Mouse (Mus musculus): ENCODE measurements around the gene Ubtf. TPM values are rescaled to one million over a fixed set of nuclear protein-coding genes. Genes with fewer than 3 reads are reported as not detected.
"Not testable (repeated sequence)": the region's sequence is repeated elsewhere in the genome, so short reads cannot be mapped to it uniquely, and the experiment has no call there.

Gene Ubtf
- total RNA-seq, 2 experiments from 2014 or later, result 97.0 to 100 TPM

DNA sequence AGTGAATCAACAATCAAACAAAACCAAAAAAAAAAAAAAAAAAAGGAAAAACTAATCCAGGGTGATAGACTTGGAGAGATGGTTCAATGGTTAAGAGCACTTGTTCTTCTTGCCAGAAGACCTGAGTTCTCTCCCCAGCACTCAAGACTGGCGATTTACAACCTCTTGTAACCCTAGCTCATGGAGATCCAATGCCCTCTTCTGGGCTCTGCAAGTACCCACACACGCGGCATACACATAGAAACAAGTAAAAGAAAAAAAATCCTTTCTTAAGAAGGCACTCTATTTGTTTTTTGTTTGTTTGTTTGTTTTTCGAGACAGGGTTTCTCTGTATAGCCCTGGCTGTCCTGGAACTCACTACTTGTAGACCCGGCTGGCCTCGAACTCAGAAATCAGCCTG is 35.6 kb downstream of the Ubtf start:
- intact Hi-C loops (cut with DNase I), result no loop called here
- no peak for DNase-seq (ENCODE audit: extremely low spot score in 1 of 2, low spot score in 2 of 2)

DNA sequence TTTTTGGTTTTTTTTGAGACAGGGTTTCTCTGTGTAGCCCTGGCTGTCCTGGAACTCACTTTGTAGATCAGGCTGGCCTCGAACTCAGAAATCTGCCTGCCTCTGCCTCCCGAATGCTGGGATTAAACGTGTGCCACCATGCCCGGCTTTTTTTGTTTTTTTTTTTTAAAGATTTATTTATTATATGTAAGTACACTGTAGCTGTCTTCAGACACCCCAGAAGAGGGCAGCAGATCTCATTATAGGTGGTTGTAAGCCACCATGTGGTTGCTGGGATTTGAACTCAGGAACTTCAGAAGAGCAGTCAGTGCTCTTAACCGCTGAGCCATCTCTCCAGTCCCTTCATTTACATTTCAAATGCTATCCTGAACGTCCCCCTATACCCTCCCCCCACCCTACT is 39.3 kb downstream of the Ubtf start:
- DNase-seq (ENCODE audit: extremely low spot score in 1 of 2, low spot score in 2 of 2); intact Hi-C loops (cut with DNase I): not testable (repeated sequence)

DNA sequence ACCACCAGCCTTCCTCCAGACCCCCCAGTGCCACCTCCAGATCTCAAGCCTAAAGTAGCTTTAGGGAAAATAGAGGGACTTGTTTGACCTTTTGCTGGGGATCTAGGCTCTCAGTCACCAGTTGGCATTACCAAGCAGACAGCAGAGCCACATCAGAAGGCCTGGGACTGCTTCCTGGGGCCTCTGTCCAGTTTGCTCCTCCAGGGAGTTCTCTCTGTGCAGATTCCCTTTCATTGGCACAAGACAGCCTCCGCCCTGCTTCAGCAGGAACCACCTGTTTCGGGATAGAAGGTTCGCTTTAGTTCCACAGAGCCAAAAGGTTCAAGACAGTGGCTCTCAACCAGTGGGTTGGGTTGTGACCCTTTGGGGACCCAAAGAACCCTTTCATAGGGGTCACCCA is 39.9 kb downstream of the Ubtf start:
- intact Hi-C loops (cut with DNase I), result no loop called here
- DNase-seq (ENCODE audit: extremely low spot score in 1 of 2, low spot score in 2 of 2), result no peak

DNA sequence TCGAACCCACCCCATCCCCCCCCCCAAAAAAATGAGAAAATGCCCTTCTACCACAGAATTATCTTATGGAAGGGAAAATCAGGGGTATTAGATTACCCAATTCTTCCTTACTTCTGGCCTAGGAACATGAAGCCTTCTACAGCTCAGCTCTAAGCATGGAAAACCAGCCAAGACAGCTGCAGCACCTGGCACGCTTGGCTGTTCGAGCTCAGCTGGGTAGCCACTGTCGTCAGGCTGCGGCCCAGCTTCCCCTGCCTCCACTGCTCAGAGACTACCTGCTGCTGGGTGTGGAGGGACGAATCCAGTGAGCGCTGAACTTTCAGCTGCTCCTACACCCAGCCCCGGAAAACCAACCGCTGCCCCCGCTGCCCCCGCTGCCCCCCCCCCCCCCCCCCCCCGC is 41.8 kb downstream of the Ubtf start:
- intact Hi-C loops (cut with DNase I), result no loop called here
- no peak for DNase-seq (ENCODE audit: extremely low spot score in 1 of 2, low spot score in 2 of 2)

DNA sequence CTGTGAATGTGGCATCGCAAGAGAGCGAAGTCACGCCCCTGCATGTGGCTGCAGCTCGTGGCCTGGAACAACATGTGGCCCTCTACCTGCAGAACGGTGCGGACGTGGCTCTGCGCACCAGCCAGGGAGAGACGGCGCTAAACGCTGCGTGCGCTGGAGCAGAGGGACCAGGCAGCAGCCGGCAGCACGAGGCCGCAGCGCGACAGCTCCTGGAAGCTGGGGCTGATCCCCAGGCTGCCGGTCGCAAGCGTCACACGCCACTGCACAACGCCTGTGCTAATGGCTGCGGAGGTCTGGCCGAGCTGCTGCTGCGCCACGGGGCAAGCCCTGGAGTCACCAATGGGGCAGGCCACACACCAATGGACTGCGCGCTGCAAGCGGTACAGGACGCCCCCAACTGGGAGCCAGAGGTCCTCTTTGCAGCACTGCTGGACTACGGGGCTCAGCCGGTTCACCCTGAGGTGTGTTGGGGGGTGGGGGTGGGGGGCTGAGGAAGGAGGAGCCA is 43.1 kb downstream of the Ubtf start:
- intact Hi-C loops (cut with DNase I), result no loop called here
- DNase-seq (ENCODE audit: extremely low spot score in 1 of 2, low spot score in 2 of 2), result peak in 1 of 2 experiments; percentile 56

DNA sequence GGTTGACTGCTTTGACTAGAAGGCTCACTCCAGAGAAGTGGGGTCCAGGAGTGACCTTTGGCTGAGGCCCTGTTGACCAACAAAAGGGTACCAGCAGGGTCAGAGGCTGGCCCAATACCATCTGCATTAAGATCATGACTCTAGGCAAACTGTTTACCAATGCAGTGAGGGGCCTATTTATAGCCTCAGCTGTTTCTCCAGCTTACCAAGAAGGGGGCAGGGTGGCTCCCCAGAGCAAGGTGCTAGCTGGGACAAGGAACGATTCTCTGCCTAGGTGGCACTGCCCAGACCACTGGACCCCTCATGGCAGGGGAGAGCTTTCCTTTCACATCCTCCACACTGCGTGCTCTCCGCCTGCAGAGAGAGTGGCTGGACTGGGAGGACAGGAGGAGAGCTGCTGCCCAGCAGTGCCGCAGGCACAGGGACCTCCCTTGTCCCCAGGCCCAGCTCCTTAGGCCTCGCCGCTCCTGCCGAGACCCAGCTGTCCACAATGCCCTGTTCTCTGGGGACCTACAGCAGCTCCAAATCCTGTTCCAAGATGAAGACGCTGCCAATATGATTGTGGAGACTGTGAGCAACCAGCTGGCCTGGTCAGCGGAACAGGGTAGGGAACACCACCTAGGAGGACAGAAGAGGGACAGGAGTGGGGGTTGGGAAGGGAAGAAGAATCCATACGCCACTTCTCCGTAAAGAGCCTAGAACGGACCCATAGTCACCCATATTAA is 50.9 kb downstream of the Ubtf start, which contains the start of gene Asb16:
Asb16 (plus strand) TSS at position 224 of the 725 bp plus-strand sequence.
- no peak for DNase-seq (ENCODE audit: extremely low spot score in 1 of 2, low spot score in 2 of 2)
- intact Hi-C loops (cut with DNase I), result loop anchor here (5.0 kb wide), 2 partner anchors 111 to 161 kb away; partner anchors contain the start of genes Pyy and Tmem101

DNA sequence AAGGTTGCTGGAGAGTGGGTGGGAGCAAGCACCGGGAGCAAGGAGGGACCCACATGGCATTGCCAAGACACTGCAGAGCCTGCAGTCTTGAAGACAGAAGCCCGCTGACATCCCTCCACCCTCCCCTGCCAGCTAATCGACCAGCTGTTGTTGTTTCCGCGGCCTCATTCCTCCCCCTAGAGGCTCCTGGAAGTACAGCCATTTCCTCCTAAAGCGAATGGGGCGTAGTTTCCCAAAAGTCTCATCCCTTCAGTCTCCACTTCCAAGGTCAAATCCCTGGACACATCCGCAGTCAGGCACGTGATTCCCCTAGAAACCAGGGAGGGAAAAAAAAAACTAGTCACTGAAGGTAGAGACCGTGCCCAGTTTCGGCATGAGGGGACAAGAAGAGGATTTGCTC is 52.1 kb downstream of the Ubtf start:
- DNase-seq (ENCODE audit: extremely low spot score in 1 of 2, low spot score in 2 of 2), result peak; percentile 60 to 84
- intact Hi-C loops (cut with DNase I), result loop anchor here (5.0 kb wide), 2 partner anchors 110 to 160 kb away; partner anchors contain the start of genes Pyy and Tmem101

DNA sequence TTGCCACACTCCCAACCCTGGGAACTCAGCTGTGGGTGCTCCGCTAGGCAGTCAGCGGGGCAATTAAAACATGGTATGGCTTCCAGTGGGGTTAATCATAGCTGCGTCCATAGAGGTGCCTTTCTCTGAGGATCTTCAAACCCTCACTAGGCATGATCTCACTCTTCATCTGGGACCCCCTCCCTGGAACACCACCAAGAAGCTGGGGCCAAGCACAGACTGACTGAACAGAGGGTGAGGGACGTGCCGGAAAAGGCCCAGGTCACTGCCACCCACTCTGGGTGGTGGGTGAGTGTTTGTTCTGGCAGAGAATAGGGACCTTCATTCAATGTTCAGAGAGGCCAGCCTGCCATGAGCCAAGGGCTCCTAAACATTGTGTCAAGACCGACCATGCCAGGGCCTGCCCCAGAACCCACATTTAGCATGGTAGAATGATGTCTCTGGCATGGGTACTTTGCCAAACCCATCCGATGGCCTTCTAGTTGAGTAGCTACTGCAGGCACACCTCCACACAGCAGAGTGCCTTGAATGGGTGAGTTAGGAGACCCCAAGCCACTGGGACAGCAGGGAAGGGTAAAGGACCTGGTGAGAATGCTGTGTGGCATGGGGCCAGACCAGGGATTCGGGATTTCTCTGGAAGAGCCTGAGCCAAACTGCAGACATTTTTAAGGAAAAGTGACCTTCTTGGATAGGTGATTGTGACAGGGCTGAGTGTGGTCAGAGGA is 52.7 kb downstream of the Ubtf start:
- no peak for DNase-seq (ENCODE audit: extremely low spot score in 1 of 2, low spot score in 2 of 2)
- intact Hi-C loops (cut with DNase I), result loop anchor here (5.0 kb wide), 2 partner anchors 109 to 159 kb away; partner anchors contain the start of genes Pyy and Tmem101

DNA sequence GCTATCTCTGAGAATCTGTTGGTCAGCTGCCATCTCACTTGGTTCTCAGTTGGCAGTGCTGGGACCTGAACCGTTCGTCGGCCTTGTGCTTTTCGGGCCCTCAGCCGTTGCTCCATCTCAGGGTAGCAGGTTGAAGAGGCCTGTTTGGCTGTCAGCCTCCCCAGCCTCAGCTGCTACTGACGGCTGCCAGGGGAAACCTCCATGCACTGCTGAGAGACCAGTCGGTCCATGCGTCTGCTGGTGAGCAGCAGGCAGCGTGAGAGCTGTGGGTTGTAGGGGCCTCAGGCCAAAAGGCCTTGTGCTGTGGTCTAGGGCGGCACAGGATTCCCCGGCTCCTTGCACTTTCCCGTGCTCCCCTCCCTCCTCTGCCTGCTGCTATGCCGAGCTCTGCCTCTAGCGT is 53.7 kb downstream of the Ubtf start:
- intact Hi-C loops (cut with DNase I), result loop anchor here (5.0 kb wide), 2 partner anchors 109 to 159 kb away; partner anchors contain the start of genes Pyy and Tmem101
- no peak for DNase-seq (ENCODE audit: extremely low spot score in 1 of 2, low spot score in 2 of 2)

DNA sequence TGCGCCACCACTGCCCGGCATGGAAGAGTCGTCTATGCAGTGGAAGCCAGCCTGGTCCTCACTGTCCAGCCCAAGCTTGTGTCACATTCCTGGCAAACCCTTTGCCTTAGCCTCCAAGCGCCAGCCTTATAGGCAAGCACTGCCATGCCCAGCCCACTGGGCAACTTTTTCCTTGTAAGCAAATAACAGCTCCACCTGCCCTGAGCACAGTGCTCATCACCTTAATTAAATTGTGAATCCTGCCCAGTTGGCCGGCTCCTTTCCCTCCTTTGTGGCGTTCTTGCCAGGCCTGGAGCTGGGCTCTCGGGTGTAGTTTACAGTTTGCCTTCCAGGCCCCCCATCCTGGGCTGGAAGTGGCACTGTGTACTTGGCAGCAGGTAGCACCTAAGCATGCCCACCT is 56.3 kb downstream of the Ubtf start:
- DNase-seq (ENCODE audit: extremely low spot score in 1 of 2, low spot score in 2 of 2), result no peak
- intact Hi-C loops (cut with DNase I), result no loop called here

DNA sequence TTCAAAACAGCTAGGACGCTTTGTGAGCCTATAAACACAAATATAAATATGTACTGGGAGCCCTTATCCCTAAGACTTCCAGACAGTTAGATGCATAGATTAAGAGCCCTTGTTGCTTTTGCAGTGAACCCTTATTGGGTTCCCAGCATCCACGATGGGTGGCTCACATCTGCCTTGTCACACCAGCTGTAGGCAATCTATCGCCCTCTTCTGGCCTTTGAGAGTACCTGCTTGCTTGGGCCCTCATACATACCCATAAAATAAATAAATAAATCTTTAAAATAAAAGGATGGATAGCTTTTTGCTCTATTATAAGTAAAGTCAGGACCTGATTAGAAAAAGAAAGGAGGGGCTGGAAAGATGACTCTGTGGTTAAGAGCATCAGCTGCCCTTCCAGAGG is 61.0 kb downstream of the Ubtf start:
- intact Hi-C loops (cut with DNase I), result no loop called here

DNA sequence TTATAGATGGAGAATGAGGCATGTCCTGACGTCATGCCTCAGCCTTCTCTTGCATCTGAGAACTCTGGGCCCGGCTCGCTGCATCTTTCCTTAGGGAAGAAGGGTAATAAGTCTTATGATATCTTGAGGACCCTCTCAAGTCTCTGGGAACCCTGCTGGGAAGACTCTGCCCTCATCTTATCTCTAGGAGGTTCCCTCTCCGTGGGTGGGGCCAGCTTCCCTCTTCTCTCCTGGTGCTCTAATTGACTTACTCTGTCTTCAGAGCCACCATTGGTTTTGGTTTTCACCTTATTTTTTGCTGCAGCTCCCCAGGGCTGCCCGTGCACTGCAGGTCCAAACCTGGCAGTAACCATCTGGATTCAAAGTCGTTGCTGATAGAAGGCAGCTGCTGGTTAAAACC is 61.4 kb downstream of the Ubtf start:
- intact Hi-C loops (cut with DNase I), result no loop called here
- DNase-seq (ENCODE audit: extremely low spot score in 1 of 2, low spot score in 2 of 2), result no peak

More for the DNA sequence above, 61.0 kb downstream of the Ubtf start:
- no peak for DNase-seq (ENCODE audit: extremely low spot score in 1 of 2, low spot score in 2 of 2)

DNA sequence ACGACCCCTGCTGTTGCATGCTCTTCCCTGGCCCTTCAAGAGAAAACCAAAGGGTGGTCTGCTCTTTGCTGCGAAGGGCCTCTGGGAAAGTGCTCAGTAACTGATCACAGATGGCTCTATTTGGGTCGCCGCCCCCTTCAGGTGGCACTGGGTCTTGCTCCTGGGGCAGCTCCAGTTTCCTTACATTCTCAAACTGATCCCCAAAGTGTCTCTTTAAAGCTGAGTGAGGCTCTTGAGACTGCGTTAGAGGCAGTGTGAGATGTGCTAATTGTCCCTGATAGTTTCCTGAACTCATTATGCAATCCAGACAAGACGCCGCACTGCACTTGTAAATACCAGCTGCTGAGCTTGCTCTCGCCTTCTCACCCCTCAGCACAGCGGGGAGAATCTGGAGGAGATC is 62.0 kb downstream of the Ubtf start:
- intact Hi-C loops (cut with DNase I), result no loop called here
- DNase-seq (ENCODE audit: extremely low spot score in 1 of 2, low spot score in 2 of 2), result peak in 1 of 2 experiments; percentile 40

Other genes starting within 250 kb of the Ubtf start
- gene Mpp2, start 231.2 kb downstream of the Ubtf start, total RNA-seq (2021), result 100 to 1,000 TPM; 103 to 107 TPM
- gene Ppy, start 218.4 kb downstream of the Ubtf start, total RNA-seq (2021), result not detected
- gene Pyy, start 211.9 kb downstream of the Ubtf start, total RNA-seq (2021), result not detected
- gene Nags, start 174.2 kb downstream of the Ubtf start, total RNA-seq (2021), result under 1 TPM in 1 of 2 experiments, not detected in 1; 0.20 TPM
- 10 to 100 TPM; 24.3 to 24.4 TPM for gene Tmem101, start 163.3 kb downstream of the Ubtf start, total RNA-seq (2021)
- 10 to 100 TPM; 67.6 to 72.3 TPM for gene Lsm12, start 134.4 kb downstream of the Ubtf start, total RNA-seq (2021)
- 10 to 100 TPM; 43.8 to 45.0 TPM for gene G6pc3, start 130.1 kb downstream of the Ubtf start, total RNA-seq (2021)
- 100 to 1,000 TPM; 190 TPM for gene Hdac5, start 89.6 kb downstream of the Ubtf start, total RNA-seq (2021)
- gene BC030867, start 70.9 kb downstream of the Ubtf start, total RNA-seq (2021), result under 1 TPM; 0.83 to 0.99 TPM
- under 1 TPM; 0.49 to 0.71 TPM for gene Asb16, start 51.0 kb downstream of the Ubtf start, total RNA-seq (2021)
- gene Tmub2, start 34.8 kb downstream of the Ubtf start, total RNA-seq (2021), result 10 to 100 TPM; 61.2 to 64.4 TPM
- 100 to 1,000 TPM; 187 TPM for gene Atxn7l3, start 23.1 kb downstream of the Ubtf start, total RNA-seq (2021)
- gene Slc4a1, start 46.5 kb upstream of the Ubtf start, total RNA-seq (2021), result 1 to 10 TPM in 1 of 2 experiments, under 1 TPM in 1; 0.47 to 1.2 TPM
- gene Rundc3a, start 73.7 kb upstream of the Ubtf start, total RNA-seq (2021), result 100 to 1,000 TPM; 329 to 332 TPM
- gene Slc25a39, start 88.2 kb upstream of the Ubtf start, total RNA-seq (2021), result 10 to 100 TPM; 64.8 to 66.7 TPM
- 10 to 100 TPM; 79.2 to 79.4 TPM for gene Grn, start 110.6 kb upstream of the Ubtf start, total RNA-seq (2021)
- 100 to 1,000 TPM; 125 to 135 TPM for gene Fam171a2, start 127.9 kb upstream of the Ubtf start, total RNA-seq (2021)
- 1 to 10 TPM; 3.2 to 3.3 TPM for gene Itga2b, start 150.4 kb upstream of the Ubtf start, total RNA-seq (2021)
- 10 to 100 TPM; 46.0 to 46.8 TPM for gene Gpatch8, start 236.7 kb upstream of the Ubtf start, total RNA-seq (2021)